Mouse (Mus musculus) lung, postnatal 10 days (tissue): ENCODE measurements around the gene Ddit4.
A peak's percentile ranks its signal among the peaks of the same experiment; 100 is the strongest.

Source experiments
- DNase-seq: peaks from one replicate; pipeline ENCODE4 v3.0.0; 2021

Ddit4 gene

GRCm38 (mm10) chr10:59916159-59916558 is 35.5 kb downstream of the Ddit4 start:
- DNase-seq: peak; percentile 95

GRCm38 (mm10) chr10:59915196-59915962 is 36.3 kb downstream of the Ddit4 start:
- peak; percentile 8 for DNase-seq

GRCm38 (mm10) chr10:59911561-59912198 is 40.0 kb downstream of the Ddit4 start:
- DNase-seq: peak; percentile 77

- DNase-seq: no peak
Observed at GRCm38 (mm10) chr10:59911091-59911490, 40.5 kb downstream of the Ddit4 start.

GRCm38 (mm10) chr10:59909357-59909847 is 42.2 kb downstream of the Ddit4 start:
- peak; percentile 86 for DNase-seq

GRCm38 (mm10) chr10:59908776-59909315 is 42.8 kb downstream of the Ddit4 start:
- DNase-seq: no peak

- peak; percentile 67 for DNase-seq
Observed at GRCm38 (mm10) chr10:59907695-59908299, 43.8 kb downstream of the Ddit4 start.

- DNase-seq: no peak
Observed at GRCm38 (mm10) chr10:59907080-59907609, 44.5 kb downstream of the Ddit4 start.

GRCm38 (mm10) chr10:59903170-59903569 is 48.5 kb downstream of the Ddit4 start:
- DNase-seq: peak; percentile 52

- DNase-seq: no peak
Observed at GRCm38 (mm10) chr10:59902606-59902990, 49.0 kb downstream of the Ddit4 start.

GRCm38 (mm10) chr10:59901986-59902605 is 49.5 kb downstream of the Ddit4 start:
- peak; percentile 47 for DNase-seq

- DNase-seq: no peak
Observed at GRCm38 (mm10) chr10:59901463-59901862, 50.2 kb downstream of the Ddit4 start.

- DNase-seq: peak; percentile 37
Observed at GRCm38 (mm10) chr10:59900939-59901338, 50.7 kb downstream of the Ddit4 start.

- DNase-seq: no peak
Observed at GRCm38 (mm10) chr10:59900174-59900435, 51.5 kb downstream of the Ddit4 start.
